Mouse (Mus musculus) intestine, embryonic 14.5 days (tissue): ENCODE measurements around the gene Zmym3. TPM values are rescaled to one million over a fixed set of nuclear protein-coding genes. Genes with fewer than 3 reads are reported as not detected.

Experiments used
- polyA plus RNA-seq: library from polyadenylated mRNA; unstranded; fragments of >200 nt; fragmentation: Nextera tagmentation; extraction: Ambion mirVana; gene quantifications from 2 replicates; pipeline ENCODE4 v1.2.1, GENCODE M21; 2014

The Zmym3 gene
- polyA plus RNA-seq, 1 experiment from 2014 or later = 25.5 TPM

Other genes with a start within 250 kb of the Zmym3 start
- 48.0 and 51.2 TPM in 2 replicates for gene Snx12, start 198.3 kb downstream of the Zmym3 start, polyA plus RNA-seq
- gene Foxo4, start 166.3 kb downstream of the Zmym3 start, polyA plus RNA-seq = 2.3 and 2.5 TPM in 2 replicates
- not detected in 2 replicates for gene Gm614, start 156.9 kb downstream of the Zmym3 start, polyA plus RNA-seq
- gene Il2rg, start 152.6 kb downstream of the Zmym3 start, polyA plus RNA-seq = 9.6 and 11.5 TPM in 2 replicates
- not detected in 2 replicates for gene Gm20489, start 151.8 kb downstream of the Zmym3 start, polyA plus RNA-seq
- 38.5 and 48.2 TPM in 2 replicates for gene Med12, start 146.8 kb downstream of the Zmym3 start, polyA plus RNA-seq
- 7.3 and 7.5 TPM in 2 replicates for gene Nlgn3, start 121.7 kb downstream of the Zmym3 start, polyA plus RNA-seq
- 14.0 and 20.9 TPM in 2 replicates for gene Gjb1, start 44.5 kb downstream of the Zmym3 start, polyA plus RNA-seq
- gene Nono, start 8.5 kb upstream of the Zmym3 start, polyA plus RNA-seq = 363 and 414 TPM in 2 replicates
- gene Itgb1bp2, start 28.2 kb upstream of the Zmym3 start, polyA plus RNA-seq = 1.5 and 1.7 TPM in 2 replicates
- gene Taf1, start 111.9 kb upstream of the Zmym3 start, polyA plus RNA-seq = 18.0 and 18.7 TPM in 2 replicates
- 181 and 194 TPM in 2 replicates for gene Ogt, start 219.2 kb upstream of the Zmym3 start, polyA plus RNA-seq